Mouse (Mus musculus): ENCODE data around the gene 4931428F04Rik. TPM values are rescaled to one million over a fixed set of nuclear protein-coding genes. Genes with fewer than 3 reads are reported as not detected.
A peak's percentile ranks its signal among the peaks of the same experiment; 100 is the strongest.
"Not testable (repeated sequence)": the region's sequence is repeated elsewhere in the genome, so short reads cannot be mapped to it uniquely, and the experiment has no call there.

The 4931428F04Rik gene
- polyA plus RNA-seq, 1 experiment from 2014 or later: 0.60 TPM

- Histone ChIP-seq H3K27me3 (no peaks in the 10 kb centered on the region), H3K27ac (no peak overlapping the region), H3K9me3 (replicated peaks) (no peaks in the 10 kb centered on the region), H3K4me2 (no peak overlapping the region), H3K36me3 (peaks cover 62% of the 10 kb centered on the region), H3K4me1 (replicated peaks) (peaks cover 18% of the 10 kb centered on the region), H3K4me3 (replicated peaks) (no peak overlapping the region), H3K9ac (no peak overlapping the region)
- WGBS (ENCODE audit: insufficient replicate concordance): 74% methylated on average over 14 of the region's 14 CpGs
- DNase-seq: no peak
- ATAC-seq (ENCODE audit: low read depth): no peak
These were observed 52.1 kb downstream of the 4931428F04Rik start for GRCm38 (mm10) chr8:105237442-105238142.

GRCm38 (mm10) chr8:105235206-105235605 lies 54.5 kb downstream of the 4931428F04Rik start:
- WGBS (ENCODE audit: insufficient replicate concordance): 76% methylated on average over 1 of the region's 1 CpGs
- no peaks in the 10 kb centered on the region for H3K27me3 ChIP-seq
- ATAC-seq (ENCODE audit: low read depth) (no peak), DNase-seq (no peak)
- H3K4me3 ChIP-seq (replicated peaks): no peak overlapping the region
- peaks cover 33% of the 10 kb centered on the region for H3K4me1 ChIP-seq (replicated peaks)
- H3K36me3 ChIP-seq: peaks cover 47% of the 10 kb centered on the region
- no peaks in the 10 kb centered on the region for H3K9me3 ChIP-seq (replicated peaks)
- H3K4me2 ChIP-seq: no peak overlapping the region
- no peak overlapping the region for H3K27ac ChIP-seq
- H3K9ac ChIP-seq: no peak overlapping the region

- Histone ChIP-seq H3K27ac (peak overlapping the region; percentile 1; the same call in 1 of the 2 replicates), H3K4me1 (replicated peaks) (peaks cover 36% of the 10 kb centered on the region), H3K9me3 (replicated peaks) (no peaks in the 10 kb centered on the region), H3K27me3 (no peaks in the 10 kb centered on the region), H3K4me2 (peak overlapping the region; percentile 42), H3K36me3 (peaks cover 28% of the 10 kb centered on the region), H3K9ac (peak overlapping the region; percentile 27; the same call in 1 of the 2 replicates), H3K4me3 (replicated peaks) (no peak overlapping the region)
- ATAC-seq (ENCODE audit: low read depth) (peak; percentile 68), DNase-seq (no peak)
- WGBS (ENCODE audit: insufficient replicate concordance): 54% methylated on average over 1 of the region's 1 CpGs
These were observed 56.3 kb downstream of the 4931428F04Rik start for GRCm38 (mm10) chr8:105233126-105233935.

- 71% methylated on average over 4 of the region's 4 CpGs for WGBS (ENCODE audit: insufficient replicate concordance)
- not testable (repeated sequence) for H3K9me3 ChIP-seq (replicated peaks); ATAC-seq (ENCODE audit: low read depth); H3K9ac ChIP-seq; H3K4me3 ChIP-seq (replicated peaks); H3K27me3 ChIP-seq; DNase-seq; H3K4me2 ChIP-seq; H3K27ac ChIP-seq
- peaks cover 28% of the 10 kb centered on the region for H3K36me3 ChIP-seq
- peaks cover 41% of the 10 kb centered on the region for H3K4me1 ChIP-seq (replicated peaks)
These were observed 57.4 kb downstream of the 4931428F04Rik start for GRCm38 (mm10) chr8:105232321-105232693.

GRCm38 (mm10) chr8:105231503-105232320 lies 58.0 kb downstream of the 4931428F04Rik start:
- DNase-seq: no peak
- ATAC-seq (ENCODE audit: low read depth): no peak
- Histone ChIP-seq H3K9me3 (replicated peaks) (no peaks in the 10 kb centered on the region), H3K27me3 (no peaks in the 10 kb centered on the region), H3K36me3 (peaks cover 28% of the 10 kb centered on the region), H3K4me2 (no peak overlapping the region), H3K27ac (no peak overlapping the region), H3K4me1 (replicated peaks) (peaks cover 46% of the 10 kb centered on the region), H3K4me3 (replicated peaks) (no peak overlapping the region), H3K9ac (no peak overlapping the region)
- WGBS (ENCODE audit: insufficient replicate concordance): 71% methylated on average over 12 of the region's 12 CpGs

MicroRNA genes within 50 kb of the gene (microRNA counts, 519-probe panel; counts per million panel counts)
- microRNA mmu-miR-328: 114 counts per million

Small RNAs within 50 kb of the gene (microRNA-seq; reads per million reads assigned to microRNA genes)
- gene Gm27320 (not detected), gene Mir328 (484 reads per million, percentile 68 among the genes with 10 or more reads in this experiment)

Other genes with a start within 250 kb of the 4931428F04Rik start
- gene Ces3a, start 241.3 kb downstream of the 4931428F04Rik start, polyA plus RNA-seq (2015; fragmentation: Nextera tagmentation; extraction: Ambion mirVana): 0.09 and 0.24 TPM in 2 replicates
- not detected in 2 replicates for gene Ces3b, start 206.1 kb downstream of the 4931428F04Rik start, polyA plus RNA-seq (2015; fragmentation: Nextera tagmentation; extraction: Ambion mirVana)
- not detected in 2 replicates for gene Ces4a, start 158.1 kb downstream of the 4931428F04Rik start, polyA plus RNA-seq (2015; fragmentation: Nextera tagmentation; extraction: Ambion mirVana)
- 8.9 and 11.5 TPM in 2 replicates for gene Cbfb, start 119.2 kb downstream of the 4931428F04Rik start, polyA plus RNA-seq (2015; fragmentation: Nextera tagmentation; extraction: Ambion mirVana)
- gene D230025D16Rik, start 64.7 kb downstream of the 4931428F04Rik start, polyA plus RNA-seq (2015; fragmentation: Nextera tagmentation; extraction: Ambion mirVana): 13.5 and 16.0 TPM in 2 replicates
- gene B3gnt9, start 34.7 kb downstream of the 4931428F04Rik start, polyA plus RNA-seq (2015; fragmentation: Nextera tagmentation; extraction: Ambion mirVana): 2.3 and 3.2 TPM in 2 replicates
- gene Tradd, start 25.3 kb downstream of the 4931428F04Rik start, polyA plus RNA-seq (2015; fragmentation: Nextera tagmentation; extraction: Ambion mirVana): 16.2 and 16.7 TPM in 2 replicates
- gene Fbxl8, start 25.2 kb downstream of the 4931428F04Rik start, polyA plus RNA-seq (2015; fragmentation: Nextera tagmentation; extraction: Ambion mirVana): 0.98 and 1.1 TPM in 2 replicates
- gene Hsf4, start 20.1 kb downstream of the 4931428F04Rik start, polyA plus RNA-seq (2015; fragmentation: Nextera tagmentation; extraction: Ambion mirVana): 0.10 TPM in 1 of 2 replicates, not detected in the other
- gene Nol3, start 13.7 kb downstream of the 4931428F04Rik start, polyA plus RNA-seq (2015; fragmentation: Nextera tagmentation; extraction: Ambion mirVana): 0.10 and 0.14 TPM in 2 replicates
- 6.2 and 6.7 TPM in 2 replicates for gene Exoc3l, start 6.2 kb upstream of the 4931428F04Rik start, polyA plus RNA-seq (2015; fragmentation: Nextera tagmentation; extraction: Ambion mirVana)
- 187 and 232 TPM in 2 replicates for gene E2f4, start 7.8 kb upstream of the 4931428F04Rik start, polyA plus RNA-seq (2015; fragmentation: Nextera tagmentation; extraction: Ambion mirVana)
- gene Elmo3, start 15.7 kb upstream of the 4931428F04Rik start, polyA plus RNA-seq (2015; fragmentation: Nextera tagmentation; extraction: Ambion mirVana): 2.1 and 2.8 TPM in 2 replicates
- gene Lrrc29, start 36.4 kb upstream of the 4931428F04Rik start, polyA plus RNA-seq (2015; fragmentation: Nextera tagmentation; extraction: Ambion mirVana): 9.4 and 9.5 TPM in 2 replicates
- gene Tmem208, start 36.5 kb upstream of the 4931428F04Rik start, polyA plus RNA-seq (2015; fragmentation: Nextera tagmentation; extraction: Ambion mirVana): 103 and 108 TPM in 2 replicates
- 0.66 and 0.71 TPM in 2 replicates for gene Fhod1, start 58.1 kb upstream of the 4931428F04Rik start, polyA plus RNA-seq (2015; fragmentation: Nextera tagmentation; extraction: Ambion mirVana)
- 0.14 and 0.15 TPM in 2 replicates for gene Slc9a5, start 59.0 kb upstream of the 4931428F04Rik start, polyA plus RNA-seq (2015; fragmentation: Nextera tagmentation; extraction: Ambion mirVana)
- gene Plekhg4, start 83.4 kb upstream of the 4931428F04Rik start, polyA plus RNA-seq (2015; fragmentation: Nextera tagmentation; extraction: Ambion mirVana): 0.05 and 0.09 TPM in 2 replicates
- not detected in 2 replicates for gene Kctd19, start 123.6 kb upstream of the 4931428F04Rik start, polyA plus RNA-seq (2015; fragmentation: Nextera tagmentation; extraction: Ambion mirVana)
- gene Lrrc36, start 123.7 kb upstream of the 4931428F04Rik start, polyA plus RNA-seq (2015; fragmentation: Nextera tagmentation; extraction: Ambion mirVana): 0.15 and 0.16 TPM in 2 replicates
- 1.6 and 1.8 TPM in 2 replicates for gene Tppp3, start 181.7 kb upstream of the 4931428F04Rik start, polyA plus RNA-seq (2015; fragmentation: Nextera tagmentation; extraction: Ambion mirVana)
- 2.1 TPM in 2 replicates for gene Zdhhc1, start 207.0 kb upstream of the 4931428F04Rik start, polyA plus RNA-seq (2015; fragmentation: Nextera tagmentation; extraction: Ambion mirVana)
- 1.5 and 2.2 TPM in 2 replicates for gene Hsd11b2, start 228.9 kb upstream of the 4931428F04Rik start, polyA plus RNA-seq (2015; fragmentation: Nextera tagmentation; extraction: Ambion mirVana)

All from liver, embryonic 13.5 days (tissue).